Mouse (Mus musculus) CD4-positive, CD25-positive, alpha-beta regulatory T cell, adult 4 months (primary cell): ENCODE results near the gene Serpina3g. TPM values are rescaled to one million over a fixed set of nuclear protein-coding genes. Genes with fewer than 3 reads are reported as not detected.
A peak's percentile ranks its signal among the peaks of the same experiment; 100 is the strongest.
"Not testable (repeated sequence)": the region's sequence is repeated elsewhere in the genome, so short reads cannot be mapped to it uniquely, and the experiment has no call there.

Experiments
- ATAC-seq: one replicate; pipeline ENCODE4 v1.8.0; 2017
- polyA plus RNA-seq, 2 experiments: library from polyadenylated mRNA; unstranded; fragments of 100-300 nt; shearing (Covaris generic); gene quantifications; one replicate each; pipeline ENCODE4 v1.2.1; 2017

Gene Serpina3g
- polyA plus RNA-seq, result 100 to 1,000 TPM; 165 to 220 TPM

DNA sequence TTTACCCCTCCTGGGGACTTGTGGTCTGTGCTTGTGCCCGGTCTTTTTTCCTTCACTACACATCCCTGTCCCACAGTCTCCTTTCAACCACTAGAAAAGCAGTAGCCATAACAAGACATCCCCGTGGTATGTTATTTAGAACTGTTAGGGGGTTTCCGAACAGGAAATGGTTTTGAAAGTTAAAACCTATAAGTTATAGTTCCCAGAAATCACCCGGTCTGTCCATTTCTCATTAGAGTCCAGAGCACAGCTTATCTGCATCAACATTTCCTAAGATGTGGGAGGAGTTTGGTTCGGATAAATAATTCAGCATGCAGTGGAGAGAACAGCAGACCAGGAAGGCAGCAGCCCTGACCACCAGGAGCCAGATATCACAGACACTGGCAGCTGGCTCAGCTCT is at the start of gene Serpina3g:
TSS of gene Serpina3g (plus strand) at position 331 of the 400 bp plus-strand sequence.
- peak; percentile 85 for ATAC-seq

GRCm38 (mm10) chr12:104189246-104189645 is 46.8 kb upstream of the Serpina3g start:
- ATAC-seq, result no peak

GRCm38 (mm10) chr12:104190852-104191251 is 45.2 kb upstream of the Serpina3g start:
- no peak for ATAC-seq

DNA sequence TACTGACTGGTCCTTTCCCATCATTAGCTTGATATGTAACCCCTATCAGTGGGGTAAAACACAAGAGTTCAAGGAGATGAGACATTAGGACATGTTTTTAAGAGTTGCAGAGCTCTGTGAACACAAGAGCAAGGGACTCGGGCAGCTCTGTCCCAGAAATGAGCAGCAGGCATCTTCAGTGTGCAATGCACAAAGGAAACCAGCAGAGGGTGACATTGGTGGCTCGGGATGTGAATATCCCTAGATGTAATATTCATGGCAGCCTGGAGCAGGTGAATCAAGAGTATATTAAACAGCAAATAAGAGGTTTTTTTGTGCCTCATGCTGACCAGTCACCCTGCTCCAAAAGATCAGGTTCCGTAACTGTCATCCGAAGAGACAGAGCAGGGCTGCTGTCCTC is 26.9 kb upstream of the Serpina3g start:
- ATAC-seq, result no peak

GRCm38 (mm10) chr12:104209802-104210201 is 26.2 kb upstream of the Serpina3g start:
- ATAC-seq, result peak; percentile 86

DNA sequence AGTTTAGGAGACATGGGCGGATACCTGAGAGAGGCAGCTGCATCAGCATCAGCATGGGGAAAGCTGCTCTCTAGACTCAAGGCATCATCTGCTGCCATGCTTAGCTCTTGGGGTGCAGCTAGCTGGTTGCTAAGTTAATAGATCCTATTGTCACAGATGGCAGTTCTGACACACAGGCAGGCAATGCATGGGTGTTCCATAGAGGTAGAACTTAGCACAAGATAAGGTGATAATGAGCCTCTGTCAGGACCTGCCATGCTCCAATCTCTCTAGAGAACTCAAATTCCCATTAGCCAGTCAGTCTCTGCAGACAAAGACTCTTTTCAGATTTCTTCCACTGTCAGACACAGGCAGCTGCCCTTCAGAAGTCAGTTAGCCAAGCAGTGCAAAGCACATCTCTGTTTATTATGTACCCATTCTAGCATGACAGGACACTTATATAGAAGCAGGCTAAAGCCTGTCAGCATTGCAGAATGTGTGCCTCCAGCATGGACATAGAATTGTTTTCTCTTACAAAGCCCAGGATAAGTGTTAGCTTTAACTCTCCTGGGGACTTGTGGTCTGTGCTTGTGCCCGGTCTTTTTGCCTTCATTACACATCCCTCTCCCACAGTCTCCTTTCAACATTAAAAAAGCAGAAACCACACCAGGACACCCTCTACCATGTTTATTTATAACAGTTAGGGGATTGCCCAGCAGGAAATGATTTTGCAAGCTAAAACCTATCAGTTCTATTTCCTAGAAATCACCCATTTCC is 22.2 kb upstream of the Serpina3g start:
- ATAC-seq, result peak; percentile 52

- ATAC-seq, result no peak
Measured at GRCm38 (mm10) chr12:104214445-104214753, 21.6 kb upstream of the Serpina3g start, which contains the start of gene Serpina3f. Gene Serpina3f, plus strand, starts transcription at chr12:104214544.

DNA sequence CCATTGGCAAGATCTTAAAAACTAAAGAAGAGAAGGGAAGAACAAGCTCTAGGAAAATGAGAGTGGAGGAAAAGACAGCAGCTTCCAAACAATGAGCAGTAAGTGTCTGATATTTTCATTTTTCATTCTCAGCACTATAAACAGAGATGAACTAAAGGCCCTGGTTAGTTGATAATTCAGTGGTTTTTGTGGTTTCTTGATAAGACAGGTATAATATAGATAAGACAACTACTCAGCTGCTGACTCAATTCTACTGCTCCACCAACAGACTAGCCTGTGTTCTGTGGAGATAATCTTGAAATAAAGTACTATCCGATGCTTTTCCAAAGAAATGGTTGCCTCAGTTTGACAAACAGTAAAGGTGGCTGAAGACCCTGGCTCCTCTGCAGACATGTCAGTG is 20.8 kb upstream of the Serpina3g start:
- peak; percentile 53 for ATAC-seq

DNA sequence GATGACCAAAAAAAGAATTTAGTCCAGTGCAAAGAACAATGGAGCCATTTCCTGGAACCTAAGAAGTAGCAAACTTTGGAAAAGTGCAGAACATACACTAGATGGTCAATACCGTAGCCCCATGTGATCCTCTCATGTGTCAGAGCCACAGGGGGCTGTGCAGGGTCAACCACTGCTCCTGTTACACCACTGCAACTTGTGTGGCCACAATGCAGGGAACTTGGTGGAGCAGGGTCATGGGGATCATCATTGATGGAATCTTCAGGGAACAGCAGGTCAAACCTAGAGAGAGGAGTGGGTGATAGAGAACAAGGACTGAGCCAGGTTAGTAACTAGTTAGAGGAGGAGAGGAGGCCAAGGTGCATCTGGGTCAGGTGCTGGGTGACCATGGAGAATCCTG is 14.4 kb upstream of the Serpina3g start:
- no peak for ATAC-seq

GRCm38 (mm10) chr12:104223690-104224089 is 12.4 kb upstream of the Serpina3g start:
- no peak for ATAC-seq

DNA sequence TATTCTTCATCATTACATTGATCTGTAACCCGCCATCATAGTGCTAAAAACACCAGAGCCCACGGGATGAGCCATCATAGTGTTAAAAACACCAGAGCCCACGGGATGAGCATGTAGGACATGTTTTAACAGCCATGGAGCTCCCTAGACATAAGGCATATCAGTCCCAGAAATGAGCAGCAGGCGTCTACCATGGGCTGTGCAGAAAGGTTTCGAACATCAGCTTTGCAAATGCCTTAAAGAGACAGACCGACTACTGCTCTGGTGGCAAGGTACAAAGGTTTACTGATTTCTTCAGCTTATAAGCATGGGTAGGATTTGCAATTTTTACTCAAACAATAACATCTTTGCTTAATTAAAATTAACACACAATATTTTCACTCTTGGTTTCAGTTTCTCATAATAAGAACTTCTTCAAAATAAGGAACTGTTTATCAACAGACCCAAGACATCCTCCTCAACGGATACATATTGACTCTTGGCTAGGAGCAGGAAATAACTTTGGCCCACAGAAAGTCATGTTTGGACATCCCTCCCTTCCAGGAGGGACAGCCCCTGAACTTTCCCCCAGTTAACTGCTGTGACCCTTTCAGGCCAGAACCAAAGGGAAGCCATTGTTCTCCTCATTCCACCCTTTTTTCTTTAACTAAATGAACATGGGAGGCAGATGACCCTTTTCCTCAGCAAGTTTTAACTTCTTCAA is 11.3 kb upstream of the Serpina3g start:
- no peak for ATAC-seq

DNA sequence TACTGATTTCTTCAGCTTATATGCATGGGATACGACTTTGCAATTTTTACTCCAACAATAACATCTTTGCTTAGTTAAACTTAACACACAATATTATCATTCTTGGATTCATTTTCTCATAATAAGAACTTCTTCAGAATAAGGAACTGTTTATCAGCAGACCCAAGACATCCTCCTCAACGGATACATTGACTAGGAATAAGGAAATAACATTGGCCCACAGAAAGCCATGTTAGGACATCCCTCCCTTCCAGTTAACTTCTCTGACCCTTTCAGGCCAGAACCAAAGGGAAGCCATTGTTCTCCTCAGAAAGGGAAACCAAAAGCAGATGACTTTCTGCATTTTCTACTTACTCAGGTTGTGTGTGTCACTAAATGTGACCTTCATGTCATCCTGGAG is 5.3 kb upstream of the Serpina3g start:
- ATAC-seq, result no peak

GRCm38 (mm10) chr12:104238048-104238447 is 2.0 kb downstream of the Serpina3g start:
- ATAC-seq, result not testable (repeated sequence)

- ATAC-seq, result no peak
Measured at GRCm38 (mm10) chr12:104243307-104243706, 7.3 kb downstream of the Serpina3g start.

GRCm38 (mm10) chr12:104245092-104245491 is 9.0 kb downstream of the Serpina3g start:
- no peak for ATAC-seq

GRCm38 (mm10) chr12:104245595-104245994 is 9.6 kb downstream of the Serpina3g start:
- no peak for ATAC-seq

DNA sequence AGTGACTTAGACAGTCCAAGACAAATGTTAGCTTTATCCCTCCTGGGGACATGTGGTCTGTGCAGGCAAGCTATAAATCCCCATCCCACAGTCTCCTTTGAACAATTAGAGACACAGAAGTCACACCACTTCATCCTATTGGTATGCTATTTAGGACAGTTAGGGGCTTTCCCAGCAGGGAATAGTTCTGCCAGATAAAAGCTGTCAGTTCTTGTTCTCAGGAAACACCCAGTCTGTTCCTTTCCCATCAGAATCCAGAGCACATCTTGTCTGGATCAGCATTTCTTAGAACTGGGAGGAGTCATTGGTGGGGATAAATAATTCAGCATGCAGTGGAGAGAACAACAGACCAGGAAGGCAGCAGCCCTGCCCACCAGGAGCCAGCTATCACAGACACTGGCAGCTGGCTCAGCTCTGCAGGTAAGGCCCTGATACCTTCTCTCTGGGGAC is 11.5 kb downstream of the Serpina3g start:
- ATAC-seq, result no peak

DNA sequence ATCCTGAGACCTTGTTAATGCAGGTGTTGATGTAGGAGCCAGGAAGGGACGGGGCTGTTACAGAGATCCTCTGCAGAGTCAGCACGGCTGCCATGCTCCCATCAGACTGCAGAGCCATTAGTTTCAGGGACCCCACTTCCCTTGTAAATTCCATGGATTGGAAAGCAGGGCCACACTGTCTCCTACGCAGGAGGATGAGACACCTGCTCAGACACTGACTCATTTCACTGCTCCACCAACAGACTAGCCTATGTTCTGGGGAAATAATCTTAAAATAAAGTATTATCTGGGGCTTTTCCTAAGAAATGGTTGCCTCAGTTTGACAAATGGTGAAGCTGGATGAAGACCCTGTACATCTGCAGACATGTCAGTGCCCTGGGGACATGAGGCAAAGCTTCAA is 12.2 kb downstream of the Serpina3g start:
- ATAC-seq, result no peak

- no peak for ATAC-seq
Measured at GRCm38 (mm10) chr12:104261041-104261440, 25.0 kb downstream of the Serpina3g start.

GRCm38 (mm10) chr12:104262863-104263262 is 26.8 kb downstream of the Serpina3g start, which contains the start of gene Serpina3i:
Gene Serpina3i, plus strand, starts transcription at chr12:104263122.
- no peak for ATAC-seq

DNA sequence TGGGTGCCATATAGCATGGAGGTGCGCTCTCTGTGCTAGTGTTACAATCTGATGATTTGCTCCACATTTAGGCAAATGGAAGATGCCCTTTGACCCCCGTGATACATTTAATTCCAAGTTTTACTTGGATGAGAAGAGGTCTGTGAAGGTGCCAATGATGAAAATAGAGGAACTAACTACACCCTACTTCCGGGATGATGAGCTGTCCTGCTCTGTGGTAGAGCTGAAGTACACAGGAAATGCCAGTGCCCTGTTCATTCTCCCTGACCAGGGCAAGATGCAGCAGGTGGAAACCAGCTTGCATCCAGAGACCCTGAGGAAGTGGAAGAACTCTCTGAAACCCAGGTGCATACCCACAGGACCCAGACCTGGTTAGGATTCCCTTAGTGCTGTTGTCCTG is 30.3 kb downstream of the Serpina3g start:
- no peak for ATAC-seq

DNA sequence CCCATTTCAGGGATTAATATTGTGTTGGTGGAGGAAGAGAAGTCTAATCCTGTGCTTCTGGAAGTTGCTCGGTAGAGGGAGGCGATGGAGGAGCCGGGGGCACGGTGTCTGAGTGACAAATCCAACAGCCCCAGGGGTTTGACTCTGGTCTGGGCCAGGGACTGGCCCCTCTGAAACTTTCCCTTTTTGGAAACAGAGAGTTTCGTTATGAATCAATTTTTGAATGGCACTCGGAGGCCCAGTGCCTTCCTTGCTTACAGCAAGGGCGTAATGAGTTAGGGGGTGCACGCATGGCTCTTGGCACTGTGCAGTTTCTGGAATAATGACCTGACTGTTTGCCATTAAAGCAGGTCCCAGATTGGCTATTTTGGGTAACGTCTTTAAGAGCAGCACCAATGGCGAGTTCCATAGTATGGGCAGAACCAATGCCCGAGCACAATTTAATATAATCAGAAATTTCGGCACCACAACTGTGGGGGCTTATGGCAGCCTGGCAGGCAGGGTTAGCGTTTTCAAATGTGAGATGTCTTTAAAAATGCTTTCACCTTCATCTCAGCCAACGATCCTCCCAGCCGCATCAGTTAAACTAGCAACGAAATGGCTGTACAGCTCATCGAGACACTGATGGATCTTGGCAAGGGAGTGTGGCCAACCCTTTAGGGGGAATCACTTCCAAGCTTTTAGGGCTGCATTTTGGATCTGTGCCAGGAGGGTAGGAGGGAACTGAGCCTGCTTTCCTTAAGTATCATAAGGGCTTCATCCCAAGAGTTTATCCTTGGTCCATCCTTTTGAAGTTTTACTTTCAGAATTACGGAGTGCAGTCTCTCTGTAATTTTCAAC is 42.4 kb downstream of the Serpina3g start:
- no peak for ATAC-seq

GRCm38 (mm10) chr12:104279056-104279435 is 43.0 kb downstream of the Serpina3g start:
- ATAC-seq, result no peak
